Mouse (Mus musculus) embryonic facial prominence, embryonic 13.5 days (tissue): ENCODE data around the gene Gm8374. TPM values are rescaled to one million over a fixed set of nuclear protein-coding genes. Genes with fewer than 3 reads are reported as not detected.
"Not testable (repeated sequence)": the region's sequence is repeated elsewhere in the genome, so short reads cannot be mapped to it uniquely, and the experiment has no call there.

Experiments used
- ATAC-seq: fragments of 200-750 bp; cut with Nextera tagmentation; 2 replicates; pipeline ENCODE4 v1.8.0; 2017; ENCODE audit warnings: low read depth; ENCODE audit not compliant: insufficient number of reproducible peaks, insufficient read depth, low FRiP score, low TSS enrichment
- H3K27ac ChIP-seq: fragments of 300-500 bp; sonication (generic); 2 replicates; pipeline ENCODE4 v1.5.1; 2015; ENCODE audit warnings: moderate library complexity, mild to moderate bottlenecking, inconsistent platforms
- H3K27me3 ChIP-seq: fragments of 300-500 bp; sonication (generic); 2 replicates; pipeline ENCODE4 v1.6.1; 2015; ENCODE audit warnings: mild to moderate bottlenecking, inconsistent platforms
- H3K36me3 ChIP-seq: fragments of 300-500 bp; sonication (generic); 2 replicates; pipeline ENCODE4 v1.6.1; 2015; ENCODE audit warnings: mild to moderate bottlenecking, inconsistent platforms
- H3K4me1 ChIP-seq: fragments of 300-500 bp; sonication (generic); 2 replicates; pipeline ENCODE4 v1.6.1; 2015; ENCODE audit warnings: inconsistent platforms
- H3K4me2 ChIP-seq: fragments of 300-500 bp; sonication (generic); 2 replicates; pipeline ENCODE4 v1.6.1; 2015; ENCODE audit warnings: moderate library complexity, mild to moderate bottlenecking, inconsistent platforms
- H3K4me3 ChIP-seq: fragments of 300-500 bp; sonication (generic); 2 replicates; pipeline ENCODE4 v1.5.1; 2015; ENCODE audit warnings: mild to moderate bottlenecking, inconsistent platforms
- H3K9ac ChIP-seq: fragments of 300-500 bp; sonication (generic); 2 replicates; pipeline ENCODE4 v1.6.1; 2015; ENCODE audit warnings: mild to moderate bottlenecking, inconsistent platforms
- H3K9me3 ChIP-seq: fragments of 300-500 bp; sonication (generic); 2 replicates; pipeline ENCODE4 v1.6.1; 2016; ENCODE audit warnings: inconsistent platforms
- WGBS: fragments of 180-500 bp; shearing (Covaris S2); methylation state at CpG from one replicate; pipeline ENCODE4 v1.1.7; 2015; ENCODE audit warnings: mixed read lengths; 5-methylcytosine and 5-hydroxymethylcytosine counted together
- polyA plus RNA-seq: library from polyadenylated mRNA; unstranded; fragments of >200 nt; fragmentation: Nextera tagmentation; extraction: Ambion mirVana; gene quantifications from 2 replicates; pipeline ENCODE4 v1.2.1, GENCODE M21; 2015

Gm8374 gene
- polyA plus RNA-seq, result not detected in 2 replicates

GRCm38 (mm10) chr14:7365034-7365433, at the start of gene Gm8374:
Gene Gm8374 (minus strand): TSS chr14:7365134.
- ATAC-seq, H3K9ac ChIP-seq, H3K4me1 ChIP-seq, H3K9me3 ChIP-seq, H3K4me3 ChIP-seq, H3K27ac ChIP-seq, H3K36me3 ChIP-seq, H3K27me3 ChIP-seq, H3K4me2 ChIP-seq: not testable (repeated sequence)
- WGBS, result 84% methylated on average over 3 of the region's 3 CpGs

GRCm38 (mm10) chr14:7332295-7332694, 32.6 kb downstream of the Gm8374 start, which contains the start of gene Gm5797:
Gene Gm5797 (minus strand): TSS chr14:7332395.
- H3K9me3 ChIP-seq, ATAC-seq, H3K36me3 ChIP-seq, H3K27ac ChIP-seq, H3K4me1 ChIP-seq, H3K4me2 ChIP-seq, H3K4me3 ChIP-seq, H3K9ac ChIP-seq, H3K27me3 ChIP-seq: not testable (repeated sequence)
- no CpG with 5 or more reads among the region's 1 CpGs for WGBS

- WGBS, result under 1% methylated on average over 15 of the region's 19 CpGs
These were observed 49.8 kb downstream of the Gm8374 start for GRCm38 (mm10) chr14:7315093-7315492.

GRCm38 (mm10) chr14:7314661-7315060, 50.3 kb downstream of the Gm8374 start, which contains the start of gene Gm3739:
Gene Gm3739 (minus strand): TSS chr14:7315049.
- H3K27me3 ChIP-seq, ATAC-seq, H3K27ac ChIP-seq, H3K4me1 ChIP-seq, H3K9me3 ChIP-seq, H3K36me3 ChIP-seq: not testable (repeated sequence)
- Histone ChIP-seq H3K4me2 (peak within 1 kb of the TSS; percentile 74), H3K4me3 (peak within 1 kb of the TSS; percentile 48), H3K9ac (peak within 1 kb of the TSS; percentile 64)
- WGBS, result 0% methylated on average over 12 of the region's 35 CpGs

More at GRCm38 (mm10) chr14:7315093-7315492, 49.8 kb downstream of the Gm8374 start:
- H3K9ac ChIP-seq, result peak overlapping the region; percentile 64
- peak overlapping the region; percentile 48 for H3K4me3 ChIP-seq
- ATAC-seq, H3K27me3 ChIP-seq, H3K4me1 ChIP-seq, H3K9me3 ChIP-seq, H3K27ac ChIP-seq, H3K36me3 ChIP-seq: not testable (repeated sequence)
- peak overlapping the region; percentile 74 for H3K4me2 ChIP-seq

Other genes with a start within 250 kb of the Gm8374 start
- gene Gm6676, start 239.7 kb downstream of the Gm8374 start, polyA plus RNA-seq, result not detected in 2 replicates
- 4.3 and 7.5 TPM in 2 replicates for gene Gm3512, start 190.6 kb downstream of the Gm8374 start, polyA plus RNA-seq
- gene Gm16434, start 170.6 kb downstream of the Gm8374 start, polyA plus RNA-seq, result not detected in 2 replicates
- not detected in 2 replicates for gene Gm3727, start 100.4 kb downstream of the Gm8374 start, polyA plus RNA-seq
- gene Gm3739, start 50.1 kb downstream of the Gm8374 start, polyA plus RNA-seq, result 0.54 and 1.3 TPM in 2 replicates
- not detected in 2 replicates for gene Gm5797, start 32.7 kb downstream of the Gm8374 start, polyA plus RNA-seq
- gene Gm3755, start 85.8 kb upstream of the Gm8374 start, polyA plus RNA-seq, result not detected in 2 replicates
- 0.94 and 1.1 TPM in 2 replicates for gene Gm3752, start 118.6 kb upstream of the Gm8374 start, polyA plus RNA-seq
- 0.56 and 0.65 TPM in 2 replicates for gene Gm3558, start 203.4 kb upstream of the Gm8374 start, polyA plus RNA-seq
- gene Gm10338, start 230.5 kb upstream of the Gm8374 start, polyA plus RNA-seq, result not detected in 2 replicates